Mouse (Mus musculus): ENCODE results near the gene Fam19a5.

DNA sequence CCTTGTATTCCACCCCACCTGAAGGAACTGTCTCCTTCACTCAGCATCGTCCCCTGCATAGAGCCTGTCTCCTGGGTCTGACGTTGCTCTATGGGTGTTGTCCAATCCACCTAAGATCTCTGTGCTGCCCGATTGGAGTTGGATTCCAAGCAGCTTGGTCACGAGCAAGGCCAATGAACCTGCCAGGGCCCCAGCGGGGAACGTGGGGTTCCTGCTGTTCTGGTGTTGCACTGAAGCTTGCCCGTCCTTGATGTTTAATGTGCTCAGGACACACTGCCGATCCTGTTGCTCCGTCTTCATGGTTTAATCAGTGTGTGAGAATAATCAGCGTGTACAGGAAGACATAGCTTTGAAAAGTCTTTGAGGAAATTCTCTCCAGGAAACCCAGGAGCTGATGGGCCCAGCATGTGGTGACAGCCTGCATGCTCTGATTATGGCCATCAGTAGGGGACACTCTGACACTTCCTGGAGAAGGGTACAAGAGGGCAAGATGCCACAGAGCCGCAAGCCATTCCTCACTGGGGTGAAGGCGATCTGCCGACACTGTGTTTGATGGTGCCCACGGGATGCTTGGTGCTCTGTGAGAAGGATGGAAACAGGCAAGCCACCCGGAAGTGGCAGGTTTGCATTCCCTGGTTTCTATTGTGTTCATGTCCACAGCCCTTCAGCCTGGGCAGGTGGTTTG lies 147.3 kb downstream of the Fam19a5 start:
- TF ChIP-seq CTCF (IDR thresholded peaks at IDR 0.05; ENCODE audit: extremely low read depth, insufficient read length, insufficient replicate concordance, low read depth, low read length) (no peak), POLR2A (IDR thresholded peaks at IDR 0.05; ENCODE audit: low read depth, low read length) (no peak)
